Mouse (Mus musculus) myocyte (in vitro differentiated cells): ENCODE measurements around the gene Asprv1. TPM values are rescaled to one million over a fixed set of nuclear protein-coding genes. Genes with fewer than 3 reads are reported as not detected.

Experiments
- H3K27me3 ChIP-seq: one replicate; pipeline ENCODE4 v1.6.1; 2011; ENCODE audit not compliant: control insufficient read depth, insufficient read depth, insufficient read length
- H3K36me3 ChIP-seq: one replicate; pipeline ENCODE4 v1.6.1; 2011; ENCODE audit not compliant: control insufficient read depth, insufficient read depth
- H3K4me2 ChIP-seq: one replicate; pipeline ENCODE4 v1.6.1; 2011; ENCODE audit warnings: low read depth, control low read depth
- H3K4me3 ChIP-seq: one replicate; pipeline ENCODE4 v1.5.1; 2011; ENCODE audit warnings: mild to moderate bottlenecking, control low read depth, moderate library complexity
- H3K79me2 ChIP-seq: one replicate; pipeline ENCODE4 v1.6.1; 2011; ENCODE audit not compliant: control insufficient read depth, insufficient read depth
- H3ac ChIP-seq: one replicate; pipeline ENCODE4 v1.6.1; 2011; ENCODE audit not compliant: control insufficient read depth, insufficient read length
- CEBPB ChIP-seq: IDR thresholded peaks from 2 replicates; pipeline ENCODE4 v1.6.1; 2011; ENCODE audit warnings: mild to moderate bottlenecking, moderate library complexity; ENCODE audit not compliant: poor library complexity, insufficient read depth, severe bottlenecking
- E2F4 ChIP-seq: IDR thresholded peaks from one replicate; pipeline ENCODE4 v1.6.1; 2011; ENCODE audit warnings: mild to moderate bottlenecking, control low read depth, moderate library complexity; ENCODE audit not compliant: insufficient read depth
- MAX ChIP-seq: IDR thresholded peaks from one replicate; pipeline ENCODE4 v1.6.1; 2011; ENCODE audit warnings: low read depth, mild to moderate bottlenecking, control low read depth
- MYOD1 ChIP-seq, 3 experiments: IDR thresholded peaks; one replicate each; pipeline ENCODE4 v1.6.1; 2011; ENCODE audit warnings: control low read depth in 2 of 3, low read depth in 2 of 3, mild to moderate bottlenecking in 2 of 3, moderate library complexity in 1 of 3; ENCODE audit not compliant: insufficient read length in 2 of 3, control insufficient read depth in 1 of 3
- MYOG ChIP-seq, 3 experiments: IDR thresholded peaks; one replicate each; pipeline ENCODE4 v1.6.1; 2011; ENCODE audit warnings: control low read depth in 2 of 3, low read depth in 2 of 3, mild to moderate bottlenecking in 2 of 3; ENCODE audit not compliant: insufficient read length in 2 of 3, control insufficient read depth in 1 of 3, insufficient read depth in 1 of 3
- POLR2A ChIP-seq: IDR thresholded peaks from one replicate; pipeline ENCODE4 v1.6.1; 2011; ENCODE audit warnings: low read depth, mild to moderate bottlenecking, control low read depth, moderate library complexity; ENCODE audit not compliant: insufficient read length
- POLR2AphosphoS2 ChIP-seq: IDR thresholded peaks from one replicate; pipeline ENCODE4 v1.6.1; 2011; ENCODE audit warnings: low read depth, control low read depth; ENCODE audit not compliant: insufficient read length
- REST ChIP-seq: IDR thresholded peaks from one replicate; pipeline ENCODE4 v1.6.1; 2011; ENCODE audit warnings: mild to moderate bottlenecking, control low read depth, moderate library complexity; ENCODE audit not compliant: insufficient read depth, insufficient read length
- SRF ChIP-seq: IDR thresholded peaks from one replicate; pipeline ENCODE4 v1.6.1; 2011; ENCODE audit warnings: low read depth; ENCODE audit not compliant: control insufficient read depth, insufficient read length
- TCF12 ChIP-seq: IDR thresholded peaks from one replicate; pipeline ENCODE4 v1.6.1; 2011; ENCODE audit warnings: mild to moderate bottlenecking, control low read depth; ENCODE audit not compliant: poor library complexity, insufficient read depth, severe bottlenecking
- TCF3 ChIP-seq: IDR thresholded peaks from one replicate; pipeline ENCODE4 v1.6.1; 2011; ENCODE audit warnings: low read depth, control low read depth; ENCODE audit not compliant: insufficient read length
- USF1 ChIP-seq: IDR thresholded peaks from one replicate; pipeline ENCODE4 v1.6.1; 2011; ENCODE audit warnings: low read depth, mild to moderate bottlenecking, control low read depth, moderate library complexity
- polyA plus RNA-seq: library from polyadenylated mRNA; unstranded; fragments of >200 nt; fragmentation: generic; extraction: Trizol; gene quantifications from one replicate; pipeline ENCODE4 v1.2.1, GENCODE M21; 2012; ENCODE audit warnings: missing spikeins

The Asprv1 gene
- polyA plus RNA-seq, 1 experiment: 0.34 TPM

- Histone ChIP-seq H3K4me2 (no peak overlapping the region), H3K36me3 (no peaks in the 10 kb centered on the region), H3K27me3 (no peaks in the 10 kb centered on the region), H3ac (no peak overlapping the region), H3K4me3 (no peak overlapping the region), H3K79me2 (no peaks in the 10 kb centered on the region)
- TF ChIP-seq E2F4 (no peak), CEBPB (no peak), REST (no peak), MYOG (IDR thresholded peaks at IDR 0.05; ENCODE audit: control insufficient read depth in 1 of 3, insufficient read depth in 1 of 3, insufficient read length in 2 of 3, low read depth in 2 of 3) (no peak), USF1 (no peak), TCF12 (no peak), POLR2AphosphoS2 (no peak), POLR2A (no peak), SRF (no peak), MYOD1 (IDR thresholded peaks at IDR 0.05; ENCODE audit: control insufficient read depth in 1 of 3, insufficient read length in 2 of 3, low read depth in 2 of 3) (no peak), TCF3 (no peak)
These were observed 39.5 kb upstream of the Asprv1 start for GRCm38 (mm10) chr6:86588429-86588828.

DNA sequence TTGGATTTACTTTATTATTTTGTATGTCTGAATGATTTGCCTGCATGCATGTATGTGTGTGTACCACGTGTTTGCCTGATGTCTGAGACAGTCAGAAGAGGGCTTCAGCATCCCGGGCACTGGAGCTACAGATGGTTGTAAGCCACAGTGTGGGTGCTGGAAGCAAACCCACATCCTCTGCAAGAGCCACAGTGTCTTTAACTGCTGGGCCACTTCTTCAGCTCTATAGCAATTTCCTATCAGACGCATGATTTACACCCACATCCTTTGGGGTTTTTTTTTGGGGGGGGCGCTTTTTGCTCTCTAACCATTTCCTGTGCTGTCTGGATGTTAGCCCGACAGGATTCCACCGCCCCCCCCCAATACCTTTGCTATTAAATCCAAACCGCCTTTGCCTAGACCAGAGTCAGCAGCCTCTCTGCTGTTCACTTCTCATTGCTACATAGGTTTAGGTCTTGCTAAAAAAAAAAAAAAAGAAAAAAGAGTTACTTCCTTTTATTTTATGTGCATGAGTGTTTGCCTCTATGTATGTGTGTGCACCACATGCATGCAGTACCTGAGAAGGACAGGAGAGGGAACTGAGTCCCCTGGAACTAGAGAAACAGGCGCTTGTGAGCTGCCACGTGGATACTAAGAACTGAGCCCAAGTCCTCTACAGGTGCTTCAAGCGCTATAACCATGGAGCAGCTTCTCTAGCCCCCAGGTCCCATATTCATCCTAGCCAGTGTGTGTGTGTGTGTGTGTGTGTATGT, 34.6 kb upstream of the Asprv1 start:
- no peak for TF ChIP-seq CEBPB
- no peak for TF ChIP-seq E2F4
- no peak for TF ChIP-seq POLR2AphosphoS2
- no peak for TF ChIP-seq SRF
- no peak for TF ChIP-seq USF1
- TF ChIP-seq REST: no peak
- TF ChIP-seq POLR2A: no peak
- no peak for TF ChIP-seq TCF12
- TF ChIP-seq TCF3: no peak
- no peak for TF ChIP-seq MYOD1 (IDR thresholded peaks at IDR 0.05; ENCODE audit: control insufficient read depth in 1 of 3, insufficient read length in 2 of 3, low read depth in 2 of 3)
- Histone ChIP-seq H3K79me2 (no peaks in the 10 kb centered on the region), H3K36me3 (no peaks in the 10 kb centered on the region), H3ac (no peak overlapping the region), H3K4me2 (no peak overlapping the region), H3K4me3 (no peak overlapping the region), H3K27me3 (no peaks in the 10 kb centered on the region)

- Histone ChIP-seq H3K27me3 (no peaks in the 10 kb centered on the region), H3K4me2 (no peak overlapping the region), H3K36me3 (no peaks in the 10 kb centered on the region), H3ac (no peak overlapping the region), H3K4me3 (no peak overlapping the region), H3K79me2 (no peaks in the 10 kb centered on the region)
- TF ChIP-seq MYOD1 (IDR thresholded peaks at IDR 0.05; ENCODE audit: control insufficient read depth in 1 of 3, insufficient read length in 2 of 3, low read depth in 2 of 3) (no peak), E2F4 (no peak), POLR2AphosphoS2 (no peak), REST (no peak), MAX (no peak), TCF12 (no peak), USF1 (no peak), CEBPB (no peak), SRF (no peak), TCF3 (no peak), POLR2A (no peak)
These were observed 33.3 kb upstream of the Asprv1 start for GRCm38 (mm10) chr6:86594636-86595035.

DNA sequence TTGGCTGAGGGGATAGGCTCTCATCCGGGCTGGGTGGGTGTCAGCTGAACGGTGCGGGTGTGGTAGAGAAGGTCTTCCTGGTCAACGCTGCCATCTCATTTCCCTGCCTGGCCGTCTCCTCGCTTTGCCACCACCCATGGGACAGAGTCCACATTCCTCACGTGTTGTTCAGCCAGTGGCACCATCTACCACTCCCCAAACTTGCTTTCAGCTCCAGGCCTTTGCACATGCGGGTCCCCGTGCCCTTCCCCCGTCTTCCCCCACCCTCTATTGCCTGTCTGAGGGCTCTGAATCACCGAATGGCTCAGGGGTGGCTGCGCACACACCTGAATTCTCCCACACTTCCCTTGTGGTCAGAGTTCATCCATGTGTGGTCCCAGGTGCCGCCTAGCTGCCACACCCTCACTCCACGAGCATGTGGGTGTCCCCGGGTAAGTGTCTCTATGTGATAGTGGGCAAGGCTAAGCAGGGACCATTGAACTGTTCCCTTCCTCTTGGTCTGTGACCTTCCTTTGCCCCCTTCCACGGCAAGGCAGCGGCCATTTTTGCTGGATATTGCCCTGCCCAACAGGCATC, 32.0 kb upstream of the Asprv1 start:
- TF ChIP-seq MYOG (IDR thresholded peaks at IDR 0.05; ENCODE audit: control insufficient read depth in 1 of 3, insufficient read depth in 1 of 3, insufficient read length in 2 of 3, low read depth in 2 of 3): no peak
- no peak for TF ChIP-seq MYOD1 (IDR thresholded peaks at IDR 0.05; ENCODE audit: control insufficient read depth in 1 of 3, insufficient read length in 2 of 3, low read depth in 2 of 3)
- TF ChIP-seq MAX: no peak
- TF ChIP-seq SRF: no peak
- TF ChIP-seq POLR2A: no peak
- TF ChIP-seq REST: no peak
- TF ChIP-seq E2F4: no peak
- TF ChIP-seq TCF3: no peak
- TF ChIP-seq TCF12: no peak
- TF ChIP-seq POLR2AphosphoS2: no peak
- no peak for TF ChIP-seq USF1
- TF ChIP-seq CEBPB: no peak
- no peaks in the 10 kb centered on the region for H3K79me2 ChIP-seq
- no peak overlapping the region for H3ac ChIP-seq
- H3K36me3 ChIP-seq: no peaks in the 10 kb centered on the region
- H3K27me3 ChIP-seq: no peaks in the 10 kb centered on the region
- no peak overlapping the region for H3K4me2 ChIP-seq
- H3K4me3 ChIP-seq: no peak overlapping the region
